Mouse (Mus musculus) cerebellum, adult 2 months (tissue): ENCODE measurements at regions not wholly inside any gene's neighbourhood (a gene's known extent, or its start where the extent isn't known, plus 50 kb on each side); places are given as distances from the start of the nearest gene placed in this dataset.

Source experiments
- DNase-seq, 2 experiments: peaks; one replicate each; pipeline ENCODE4 v3.0.0; 2021
- H3K27ac ChIP-seq: fragments of 200-500 bp; 2 replicates; pipeline ENCODE4 v1.5.1; 2012; ENCODE audit warnings: low read length, control low read depth, inconsistent platforms; ENCODE audit not compliant: insufficient read depth
- H3K27me3 ChIP-seq: fragments of 200-500 bp; 2 replicates; pipeline ENCODE4 v1.6.1; 2012; ENCODE audit warnings: inconsistent platforms, mild to moderate bottlenecking, low read length, moderate library complexity; ENCODE audit not compliant: control insufficient read depth, insufficient read depth
- H3K4me1 ChIP-seq: fragments of 200-500 bp; 2 replicates; pipeline ENCODE4 v1.6.1; 2011; ENCODE audit warnings: low read length; ENCODE audit not compliant: control insufficient read depth, insufficient read depth
- H3K4me3 ChIP-seq: fragments of 200-500 bp; replicated peaks from 2 replicates; pipeline ENCODE3; 2011; ENCODE audit warnings: mild to moderate bottlenecking, low read depth, low read length, control low read depth; ENCODE audit not compliant: insufficient read depth
- CTCF ChIP-seq: fragments of 200-500 bp; IDR thresholded peaks from 2 replicates; pipeline ENCODE4 v1.5.1; 2011; ENCODE audit warnings: low read depth, mild to moderate bottlenecking, control low read depth, low read length, moderate library complexity, borderline replicate concordance; ENCODE audit not compliant: insufficient read depth
- POLR2A ChIP-seq: fragments of 200-500 bp; IDR thresholded peaks from 2 replicates; pipeline ENCODE4 v1.6.1; 2011; ENCODE audit warnings: low read length, control low read depth, borderline replicate concordance; ENCODE audit not compliant: insufficient read depth
- WGBS: fragments of 180-500 bp; shearing (Covaris S2); methylation state at CpG from one replicate; pipeline ENCODE4 v1.1.7; 2018; 5-methylcytosine and 5-hydroxymethylcytosine counted together

- Histone ChIP-seq H3K4me3 (no peak overlapping the region), H3K27me3 (no peaks in the 10 kb centered on the region), H3K4me1 (no peaks in the 10 kb centered on the region), H3K27ac (no peak overlapping the region)
- no peak for TF ChIP-seq CTCF
- TF ChIP-seq POLR2A: no peak
- 20% methylated on average over 7 of the region's 7 CpGs for WGBS
- DNase-seq: no peak
Observed at GRCm38 (mm10) chr16:55421569-55422342, 124.0 kb upstream of the Zpld1 start.

- DNase-seq: no peak
- Histone ChIP-seq H3K4me1 (no peaks in the 10 kb centered on the region), H3K4me3 (no peak overlapping the region), H3K27me3 (no peaks in the 10 kb centered on the region), H3K27ac (no peak overlapping the region)
- 58% methylated on average over 4 of the region's 4 CpGs for WGBS
- no peak for TF ChIP-seq CTCF
- no peak for TF ChIP-seq POLR2A
Observed at GRCm38 (mm10) chr16:55420876-55421568, 123.2 kb upstream of the Zpld1 start.

GRCm38 (mm10) chr16:55418871-55419270 lies 121.1 kb upstream of the Zpld1 start:
- TF ChIP-seq CTCF (no peak), POLR2A (no peak)
- no peaks in the 10 kb centered on the region for H3K27me3 ChIP-seq

GRCm38 (mm10) chr16:55400818-55401217 lies 103.0 kb upstream of the Zpld1 start:
- no peak for TF ChIP-seq POLR2A
- TF ChIP-seq CTCF: no peak
- DNase-seq: no peak
- Histone ChIP-seq H3K4me1 (no peaks in the 10 kb centered on the region), H3K27me3 (no peaks in the 10 kb centered on the region), H3K27ac (no peak overlapping the region), H3K4me3 (no peak overlapping the region)

More at GRCm38 (mm10) chr16:55418871-55419270, 121.1 kb upstream of the Zpld1 start:
- Histone ChIP-seq H3K27ac (no peak overlapping the region), H3K4me1 (no peaks in the 10 kb centered on the region), H3K4me3 (no peak overlapping the region)
- 80% methylated on average over 3 of the region's 3 CpGs for WGBS
- DNase-seq: no peak

GRCm38 (mm10) chr16:55394864-55395263 lies 97.1 kb upstream of the Zpld1 start:
- DNase-seq: no peak
- Histone ChIP-seq H3K27me3 (no peaks in the 10 kb centered on the region), H3K4me1 (no peaks in the 10 kb centered on the region), H3K27ac (no peak overlapping the region), H3K4me3 (no peak overlapping the region)
- WGBS: 57% methylated on average over 3 of the region's 3 CpGs
- TF ChIP-seq POLR2A (no peak), CTCF (no peak)

- no peak overlapping the region for H3K4me3 ChIP-seq
- H3K4me1 ChIP-seq: no peaks in the 10 kb centered on the region
- no peak for DNase-seq
- 71% methylated on average over 7 of the region's 7 CpGs for WGBS
- H3K27ac ChIP-seq: no peak overlapping the region
- H3K27me3 ChIP-seq: no peaks in the 10 kb centered on the region
- TF ChIP-seq CTCF: no peak
Observed at GRCm38 (mm10) chr16:55390400-55390799, 92.6 kb upstream of the Zpld1 start.

GRCm38 (mm10) chr16:55379996-55380395 lies 82.2 kb upstream of the Zpld1 start:
- H3K27ac ChIP-seq: no peak overlapping the region
- no peaks in the 10 kb centered on the region for H3K4me1 ChIP-seq
- no peak for TF ChIP-seq CTCF
- no peak for TF ChIP-seq POLR2A
- WGBS: 70% methylated on average over 7 of the region's 7 CpGs
- H3K27me3 ChIP-seq: no peaks in the 10 kb centered on the region
- H3K4me3 ChIP-seq: no peak overlapping the region
- no peak for DNase-seq

GRCm38 (mm10) chr16:55379189-55379588 lies 81.4 kb upstream of the Zpld1 start:
- no peaks in the 10 kb centered on the region for H3K27me3 ChIP-seq
- no peak overlapping the region for H3K4me3 ChIP-seq
- no peak overlapping the region for H3K27ac ChIP-seq
- H3K4me1 ChIP-seq: no peaks in the 10 kb centered on the region
- TF ChIP-seq CTCF (no peak), POLR2A (no peak)
- no peak for DNase-seq
